Mouse (Mus musculus) mouse embryonic stem cell (cell line): ENCODE data around the gene Ccdc85c.

ENCODE experiments used
- in situ Hi-C, 2 experiments: fragments of 300-500 bp; cut with MboI; formaldehyde crosslinking; loops; 1 replicate in 1 of 2; 3 replicates in 1 of 2; pipeline ENCODE4 v1.14.3; 2019 to 2020; ENCODE audit warnings: low sequenced_read_pairs in 2 of 2, low pct_unique_long_range_greater_than_20kb in 1 of 2, mixed read lengths in 1 of 2; ENCODE audit not compliant: unreplicated experiment in 1 of 2

Ccdc85c gene

GRCm38 (mm10) chr12:108249522-108249921, 25.7 kb downstream of the Ccdc85c start:
- in situ Hi-C loops, result no loop called here

- in situ Hi-C loops, result no loop called here
Measured at GRCm38 (mm10) chr12:108249019-108249418, 26.2 kb downstream of the Ccdc85c start.

- in situ Hi-C loops, result no loop called here
Measured at GRCm38 (mm10) chr12:108246759-108247500, 28.3 kb downstream of the Ccdc85c start.

GRCm38 (mm10) chr12:108245579-108245978, 29.6 kb downstream of the Ccdc85c start:
- in situ Hi-C loops, result no loop called here

GRCm38 (mm10) chr12:108244778-108245177, 30.4 kb downstream of the Ccdc85c start:
- in situ Hi-C loops, result no loop called here

- in situ Hi-C loops, result no loop called here
Measured at GRCm38 (mm10) chr12:108242243-108242745, 32.9 kb downstream of the Ccdc85c start.

GRCm38 (mm10) chr12:108241626-108242025, 33.6 kb downstream of the Ccdc85c start:
- in situ Hi-C loops, result no loop called here

GRCm38 (mm10) chr12:108240953-108241588, 34.2 kb downstream of the Ccdc85c start:
- in situ Hi-C loops, result no loop called here

GRCm38 (mm10) chr12:108240401-108240890, 34.8 kb downstream of the Ccdc85c start:
- in situ Hi-C loops, result no loop called here

- in situ Hi-C loops, result no loop called here
Measured at GRCm38 (mm10) chr12:108239441-108239840, 35.8 kb downstream of the Ccdc85c start.

GRCm38 (mm10) chr12:108238395-108239035, 36.7 kb downstream of the Ccdc85c start:
- in situ Hi-C loops, result no loop called here

GRCm38 (mm10) chr12:108237300-108238006, 37.8 kb downstream of the Ccdc85c start:
- in situ Hi-C loops, result no loop called here

- in situ Hi-C loops, result no loop called here
Measured at GRCm38 (mm10) chr12:108235976-108236555, 39.2 kb downstream of the Ccdc85c start.

GRCm38 (mm10) chr12:108234832-108235602, 40.2 kb downstream of the Ccdc85c start:
- in situ Hi-C loops, result no loop called here

- in situ Hi-C loops, result no loop called here
Measured at GRCm38 (mm10) chr12:108233736-108234135, 41.5 kb downstream of the Ccdc85c start.

GRCm38 (mm10) chr12:108231901-108232300, 43.3 kb downstream of the Ccdc85c start:
- in situ Hi-C loops, result no loop called here
